Mouse (Mus musculus) adrenal gland, adult 18-20 months (tissue): ENCODE results near the gene Ngrn. TPM values are rescaled to one million over a fixed set of nuclear protein-coding genes. Genes with fewer than 3 reads are reported as not detected.

Experiments
- DNase-seq, 2 experiments: peaks; one replicate each; pipeline ENCODE4 v3.0.0; 2021 to 2022; ENCODE audit warnings: low spot score in 2 of 2
- total RNA-seq, 2 experiments: library from RNA; stranded (reverse); gene quantifications; 1 replicate in 1 of 2; 2 replicates in 1 of 2; pipeline ENCODE4 v1.2.3; 2021

The Ngrn gene
- total RNA-seq, 2 experiments from 2014 or later: 40.7 to 41.4 TPM

DNA sequence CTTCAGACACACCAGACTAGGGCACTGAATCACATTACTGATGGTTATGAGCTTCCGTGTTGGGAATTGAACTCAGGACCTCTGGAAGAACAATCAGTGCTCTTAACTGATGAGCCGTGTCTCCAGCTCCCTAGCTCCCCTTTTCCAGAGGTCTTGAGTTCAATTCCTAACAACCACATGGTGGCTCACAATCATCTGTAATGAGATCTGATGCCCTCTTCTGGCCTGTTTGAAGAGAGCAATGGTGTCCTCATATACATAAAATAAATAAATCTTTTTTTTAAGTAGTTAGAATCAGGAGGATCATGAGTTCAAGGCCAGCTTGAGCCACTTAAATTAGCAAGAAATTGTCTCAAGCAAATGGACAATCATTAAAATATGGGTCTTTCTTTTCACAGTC is 5.0 kb upstream of the Ngrn start:
- no peak for DNase-seq

DNA sequence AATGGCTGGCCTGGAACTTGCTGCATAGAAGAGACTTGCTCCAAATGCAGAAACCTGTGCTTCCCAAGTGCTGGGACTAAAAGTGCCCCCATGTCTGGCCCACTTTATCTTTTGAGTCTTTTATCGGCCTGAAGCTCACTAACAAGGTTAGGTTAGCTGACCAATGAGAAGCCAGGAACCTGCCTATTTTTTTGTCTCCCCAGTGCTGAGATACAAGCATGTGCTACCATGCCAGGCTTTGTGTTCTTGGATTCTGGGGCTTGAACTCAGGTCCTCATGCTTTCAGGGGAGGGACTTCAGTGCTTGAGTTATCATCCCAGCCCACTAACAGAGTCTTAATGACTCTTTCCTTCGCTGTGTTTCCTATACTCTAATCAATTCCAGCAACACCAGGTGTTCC is 3.3 kb upstream of the Ngrn start:
- DNase-seq: no peak

DNA sequence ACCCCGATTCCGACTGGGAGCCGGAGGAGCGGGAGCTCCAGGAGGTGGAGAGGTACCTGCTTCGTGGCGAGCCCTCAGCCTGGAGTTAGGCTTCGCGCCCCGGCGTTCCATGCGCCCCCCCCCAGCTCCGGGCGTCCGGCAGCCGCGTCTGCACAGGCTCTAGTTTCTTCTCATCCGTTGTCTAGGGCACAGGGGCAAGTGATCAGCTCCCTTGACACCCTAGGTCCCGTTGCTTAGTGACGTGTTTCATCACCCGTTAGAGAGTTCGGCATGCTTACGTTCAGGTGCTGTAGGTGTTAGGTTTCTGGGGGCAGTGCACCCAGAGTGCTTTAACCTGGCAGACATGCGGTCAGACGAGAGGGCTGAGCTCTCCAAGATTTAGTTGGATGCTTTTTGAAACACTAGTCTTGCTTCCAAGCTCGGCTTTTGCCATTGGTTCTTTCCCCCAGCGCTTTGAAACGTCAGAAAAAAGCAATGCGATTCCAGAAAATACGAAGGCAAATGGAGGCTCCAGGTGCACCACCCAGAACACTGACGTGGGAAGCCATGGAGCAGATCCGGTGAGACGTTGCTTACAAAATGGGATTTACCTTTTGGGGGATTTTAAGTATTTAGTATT is 466 bp downstream of the Ngrn start:
- no peak for DNase-seq

DNA sequence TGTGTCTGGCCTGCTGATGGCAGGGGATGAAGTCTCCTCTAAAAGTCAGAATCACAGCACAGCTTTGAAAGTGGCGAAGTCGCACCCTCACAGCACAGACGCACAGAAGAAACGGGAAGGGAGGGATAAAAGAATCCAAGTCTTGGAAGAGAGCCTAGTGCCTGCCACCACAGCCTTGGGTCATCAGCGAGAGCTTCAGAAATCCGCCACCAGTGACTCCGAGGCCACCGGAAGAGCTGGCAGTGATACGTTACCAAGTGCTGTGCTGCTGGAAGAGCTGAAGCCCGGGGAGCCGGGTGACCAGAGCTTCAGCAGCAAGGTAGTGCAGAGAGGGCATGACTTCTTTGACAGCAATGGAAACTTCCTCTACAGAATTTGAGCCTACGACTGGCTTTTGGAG is 3.6 kb downstream of the Ngrn start:
- no peak for DNase-seq

DNA sequence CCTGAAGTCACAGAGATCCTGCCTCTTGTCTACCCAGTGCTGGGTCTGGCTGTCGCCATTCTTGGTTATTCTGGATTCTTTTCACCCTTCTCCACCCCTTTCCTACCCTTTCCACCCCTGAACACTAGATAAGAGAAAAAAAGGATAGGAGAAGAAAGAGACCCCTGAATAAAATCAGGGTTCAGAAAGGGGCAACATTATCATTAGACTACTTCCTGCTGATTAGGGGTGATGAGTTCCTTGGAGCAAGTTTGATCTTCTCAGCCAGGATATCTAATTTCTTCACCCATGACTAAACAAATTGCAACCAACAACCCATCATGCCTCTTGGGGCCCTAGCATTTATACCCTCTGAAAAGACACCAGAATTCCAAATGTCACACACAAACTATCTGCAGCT is 6.7 kb downstream of the Ngrn start:
- DNase-seq: no peak

DNA sequence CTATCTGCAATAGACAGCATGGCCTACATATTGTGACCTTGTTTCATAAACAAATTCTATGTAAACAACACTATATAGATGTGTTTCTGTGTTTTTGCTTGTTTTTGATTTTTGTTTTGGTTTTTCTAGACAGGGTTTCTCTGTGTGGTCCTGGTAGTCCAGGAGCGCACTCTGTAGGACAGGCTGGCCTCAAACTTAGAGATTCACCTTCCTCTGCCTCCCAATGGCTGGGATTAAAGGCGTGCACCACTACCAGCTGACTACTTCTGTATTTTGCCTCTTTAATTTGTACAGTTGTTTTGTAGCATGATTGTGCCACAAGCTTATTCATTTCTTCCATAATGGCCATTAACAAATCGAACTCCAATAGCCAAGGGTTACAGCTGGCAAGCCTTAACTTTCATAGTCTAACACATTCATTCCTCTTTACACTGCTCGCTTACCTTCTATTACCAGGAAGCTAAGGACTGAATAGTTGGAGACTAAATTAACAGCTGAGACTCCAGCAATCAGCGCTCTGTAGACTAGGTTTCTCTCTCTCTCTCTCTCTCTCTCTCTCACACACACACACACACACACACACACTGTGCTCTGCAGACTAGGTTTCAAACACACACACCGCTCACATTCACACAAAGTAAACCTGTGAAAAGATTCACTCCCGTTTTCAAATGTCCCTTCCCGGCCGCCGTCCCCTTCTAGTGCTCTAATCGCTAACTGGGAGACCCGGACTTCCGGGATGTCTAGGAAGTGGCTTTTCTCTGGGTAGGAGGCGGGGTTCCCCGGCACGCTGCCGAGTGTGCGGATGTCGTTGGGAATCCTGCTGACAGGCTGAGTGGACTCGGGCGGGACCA is 8.1 kb downstream of the Ngrn start, which contains the start of gene Vps33b:
Gene Vps33b (plus strand): TSS at position 753 of the 854 bp plus-strand sequence.
- peak; percentile 94 to 97 for DNase-seq

DNA sequence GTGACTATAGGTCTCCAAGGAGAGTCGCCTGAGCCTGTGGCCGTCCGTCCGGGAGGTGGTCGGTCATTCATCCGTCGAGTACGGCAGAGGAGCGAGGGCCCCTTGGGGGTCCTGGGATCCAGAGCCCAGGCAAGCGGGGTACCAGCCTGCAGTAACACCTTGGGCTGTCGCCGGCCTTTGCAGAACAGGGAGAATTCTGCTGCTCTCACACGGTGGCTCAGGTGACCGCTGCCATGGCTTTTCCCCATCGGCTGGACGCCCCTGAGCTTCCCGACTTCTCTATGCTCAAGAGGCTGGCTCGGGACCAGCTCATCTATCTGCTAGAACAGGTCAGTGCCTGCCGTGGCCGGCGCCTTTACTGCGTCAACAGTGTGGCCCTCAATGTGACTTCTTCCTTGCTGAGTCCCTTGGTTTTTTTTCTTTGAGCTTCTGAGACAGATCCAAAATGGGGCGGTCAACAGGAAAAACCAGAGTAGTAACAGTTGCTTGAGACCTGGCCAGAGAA is 8.8 kb downstream of the Ngrn start:
- no peak for DNase-seq

DNA sequence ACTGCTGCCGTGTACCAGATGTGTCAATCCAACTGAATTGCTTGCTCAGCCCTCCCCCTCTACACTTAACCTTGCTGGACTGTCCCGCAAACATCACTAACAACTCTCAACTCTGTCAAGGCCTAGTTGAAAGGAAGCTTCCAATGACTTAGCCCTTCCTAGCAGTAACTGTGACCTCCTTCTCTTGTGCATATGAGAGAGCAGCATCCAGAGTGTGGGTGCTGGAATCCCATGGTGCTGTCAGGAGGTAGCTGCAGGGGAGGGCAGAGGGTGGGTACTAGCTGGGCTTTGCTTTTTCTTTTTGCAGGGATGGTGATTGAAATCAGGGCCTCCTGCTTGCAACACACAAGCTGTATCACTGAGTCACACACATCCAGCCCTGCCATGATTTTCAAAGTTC is 12.4 kb downstream of the Ngrn start:
- DNase-seq: no peak

DNA sequence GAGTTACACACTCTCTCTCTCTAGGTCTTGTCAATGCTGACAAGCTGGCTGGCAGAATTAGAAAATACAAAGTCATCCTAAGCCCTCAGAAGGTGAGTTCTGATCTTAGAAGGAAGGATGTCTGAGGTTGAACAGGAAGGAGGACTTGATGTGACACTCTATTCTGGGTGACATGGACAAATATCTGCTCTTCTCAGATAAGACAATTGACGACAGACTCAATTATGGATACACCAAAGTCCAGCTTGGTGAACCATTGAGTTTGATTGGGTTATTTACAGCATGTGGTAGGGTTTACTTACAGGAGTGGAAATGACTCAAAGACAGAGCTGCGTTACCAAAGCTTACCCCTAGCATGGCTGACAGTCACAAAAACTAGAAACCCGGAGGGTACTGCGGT is 15.4 kb downstream of the Ngrn start:
- DNase-seq: no peak

DNA sequence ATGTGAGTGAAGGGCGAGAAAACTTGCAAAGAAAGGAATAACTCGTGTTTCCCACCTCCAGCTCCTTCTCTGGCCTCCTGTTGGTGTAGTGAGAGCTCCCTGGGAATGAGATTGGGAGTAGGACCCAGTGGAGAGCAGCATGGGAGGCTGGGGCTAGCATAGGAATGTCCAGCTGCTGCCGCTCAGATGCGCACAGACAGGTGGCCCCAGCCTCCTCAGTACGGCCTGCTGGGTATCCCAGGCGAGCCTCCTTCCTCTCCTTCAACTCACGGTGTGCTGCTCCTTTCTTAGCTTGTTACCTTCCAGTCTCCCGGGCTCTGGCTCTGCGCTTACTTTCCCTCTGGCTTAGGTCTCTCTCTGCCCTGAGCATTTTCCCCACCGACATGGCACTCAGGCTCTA is 19.0 kb downstream of the Ngrn start:
- no peak for DNase-seq

DNA sequence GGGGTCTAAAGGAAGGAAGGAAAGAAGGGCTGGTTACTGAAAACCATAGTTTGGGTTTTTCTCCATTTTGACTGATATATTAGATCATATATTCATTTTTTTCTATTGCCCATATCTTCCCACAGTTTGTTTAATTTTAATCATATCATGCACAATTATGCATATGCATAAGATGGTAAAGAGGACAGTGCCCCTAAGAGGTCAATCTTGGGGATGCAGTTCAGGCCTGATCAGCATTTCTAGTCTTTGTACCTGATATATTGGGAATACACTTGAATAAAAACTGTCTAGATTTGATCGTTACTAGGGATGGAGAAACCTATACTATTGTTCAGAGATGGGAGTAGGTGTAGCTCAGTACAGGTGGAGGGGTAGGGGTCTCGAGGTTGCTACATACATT is 20.0 kb downstream of the Ngrn start:
- DNase-seq: no peak

DNA sequence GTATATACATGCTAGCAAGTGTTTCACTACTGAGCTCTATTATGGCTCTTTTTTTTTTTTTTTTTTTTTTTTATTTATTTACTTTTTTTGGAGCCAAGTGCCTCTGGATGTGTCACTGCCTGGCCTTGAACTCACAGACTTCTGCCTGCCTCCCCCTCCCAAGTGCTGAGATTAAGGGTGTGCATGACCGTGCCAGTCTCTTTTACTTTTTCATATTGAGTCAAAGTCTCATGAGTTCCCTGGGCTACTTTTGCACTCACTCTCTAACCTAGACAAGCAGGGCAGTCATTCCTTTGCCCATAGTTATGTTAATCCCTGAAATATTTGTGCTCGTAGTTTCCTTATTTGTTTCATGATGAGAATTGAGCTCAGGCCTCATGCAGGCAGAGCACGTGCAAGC is 20.6 kb downstream of the Ngrn start:
- DNase-seq: no peak

DNA sequence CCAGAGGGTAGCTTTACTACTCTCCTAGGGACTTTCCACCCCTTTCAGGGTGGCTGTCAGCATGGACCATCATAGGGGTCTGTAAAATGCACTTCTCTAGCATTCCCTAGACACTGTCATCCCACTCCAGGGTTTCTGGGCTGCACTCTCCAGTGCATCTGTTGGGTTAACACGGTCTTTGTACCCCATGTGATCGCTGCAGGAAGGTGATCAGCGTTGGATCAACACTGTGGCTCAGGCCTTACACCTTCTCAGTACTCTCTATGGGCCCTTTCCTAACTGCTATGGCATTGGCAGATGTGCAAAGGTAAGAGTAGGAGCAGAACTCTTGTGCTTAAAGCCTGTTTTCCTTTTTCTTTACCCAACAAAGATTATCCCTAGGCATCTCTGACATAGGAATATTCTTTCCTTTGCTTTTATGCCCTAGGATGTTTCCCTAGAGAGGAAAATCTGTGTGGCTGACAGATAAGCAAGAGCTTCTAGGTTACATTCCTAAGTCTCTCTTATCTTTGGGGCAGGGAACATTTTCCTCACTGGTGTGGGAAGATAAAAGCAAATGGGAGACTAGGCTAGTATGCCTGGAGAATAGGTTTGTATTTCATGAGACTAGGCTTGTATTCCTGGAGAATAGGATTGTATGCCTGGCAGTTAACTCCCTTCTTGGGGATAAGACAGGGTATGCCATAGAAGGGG is 22.4 kb downstream of the Ngrn start:
- no peak for DNase-seq

DNA sequence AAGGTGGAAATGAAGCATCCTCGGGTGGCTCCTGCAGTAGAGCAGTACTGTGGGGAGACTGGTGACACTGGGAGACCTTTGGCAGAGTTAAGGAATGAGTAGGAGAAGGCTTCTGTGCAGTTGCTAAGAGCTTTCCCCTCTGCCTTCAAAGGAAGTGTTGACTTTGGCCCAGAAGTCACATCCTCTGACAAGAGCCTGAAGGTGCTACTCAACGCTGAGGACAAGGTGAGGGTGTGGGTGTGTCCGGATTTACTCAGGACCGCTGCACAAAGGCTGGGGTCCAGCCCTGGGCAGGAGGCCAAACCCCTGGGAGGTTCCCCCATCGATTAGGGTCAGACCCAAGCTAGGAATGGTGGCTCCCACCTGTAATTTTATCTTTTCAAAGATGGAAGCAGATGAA is 23.4 kb downstream of the Ngrn start:
- no peak for DNase-seq

DNA sequence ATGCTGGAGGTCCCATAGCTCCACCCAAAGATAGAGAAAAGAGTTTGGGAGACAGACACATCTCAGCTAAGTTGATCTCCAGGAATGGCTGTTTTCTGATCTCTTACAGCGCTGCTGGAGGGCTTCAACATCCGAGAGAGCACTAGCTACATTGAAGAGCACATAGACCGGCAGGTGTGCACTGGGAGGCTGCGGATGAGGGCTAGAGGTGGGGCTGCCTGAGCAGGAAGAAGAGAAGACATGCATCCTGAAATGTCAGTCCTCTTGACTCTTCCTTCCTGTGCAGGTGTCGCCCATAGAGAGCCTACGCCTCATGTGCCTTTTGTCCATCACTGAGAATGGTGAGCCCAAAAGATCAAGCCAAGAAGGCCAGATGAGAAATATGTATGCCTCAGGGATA is 24.7 kb downstream of the Ngrn start:
- DNase-seq: no peak

DNA sequence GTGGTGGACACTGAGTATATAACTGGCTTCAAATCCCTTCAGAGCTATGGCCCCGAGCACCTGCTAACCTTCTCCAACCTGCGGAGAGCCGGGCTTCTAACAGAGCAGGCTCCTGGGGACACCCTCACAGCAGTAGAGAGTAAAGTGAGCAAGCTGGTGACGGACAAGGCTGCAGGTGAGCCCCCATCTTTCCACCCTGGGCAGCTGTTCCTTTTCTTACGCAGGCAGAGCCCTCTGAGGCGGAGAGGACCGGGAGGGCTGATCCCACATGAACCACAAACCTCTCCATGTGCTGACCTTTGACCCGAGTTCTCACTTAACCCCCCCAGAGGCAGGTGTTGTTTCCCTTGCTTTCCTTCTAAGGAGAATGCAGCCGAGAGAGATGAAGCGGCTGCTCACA is 26.7 kb downstream of the Ngrn start:
- no peak for DNase-seq

DNA sequence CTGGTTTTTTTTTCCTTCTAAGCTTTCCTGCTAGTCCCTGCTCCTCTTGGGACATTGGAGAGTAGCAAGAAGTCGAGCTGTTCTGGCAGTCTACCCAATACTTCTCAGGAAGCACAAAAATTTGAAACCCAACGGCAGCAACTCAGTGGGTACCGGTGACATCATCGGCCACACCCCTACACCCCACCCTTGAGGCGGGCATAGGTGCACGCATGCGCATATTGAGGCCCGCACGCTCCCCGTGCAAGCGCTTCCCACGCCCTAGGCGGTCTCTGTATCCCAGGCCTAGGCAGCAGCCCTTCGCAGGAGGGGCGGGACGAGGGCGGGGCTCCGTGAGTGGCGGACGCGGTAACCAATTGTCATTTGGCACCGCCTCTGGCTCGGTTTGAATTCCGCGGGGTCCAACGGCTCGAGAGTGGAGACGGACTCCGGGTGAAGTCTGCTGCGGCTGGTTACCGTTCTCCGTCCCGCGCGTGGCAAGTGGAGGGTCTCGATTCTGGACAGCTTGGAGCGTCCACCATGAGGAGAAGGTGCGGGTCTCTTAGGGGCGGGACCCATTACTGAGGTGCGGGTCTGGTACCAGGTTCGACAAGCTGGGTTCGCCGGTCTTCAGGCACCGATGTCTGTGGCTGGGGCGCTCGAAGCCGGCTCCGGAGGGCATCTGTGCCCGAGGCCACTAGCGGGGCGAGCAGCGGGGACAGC is 33.2 kb downstream of the Ngrn start, which contains the start of gene Prc1:
Gene Prc1 (plus strand): TSS at position 389 of the 702 bp plus-strand sequence.
- peak; percentile 97 to 98 for DNase-seq

DNA sequence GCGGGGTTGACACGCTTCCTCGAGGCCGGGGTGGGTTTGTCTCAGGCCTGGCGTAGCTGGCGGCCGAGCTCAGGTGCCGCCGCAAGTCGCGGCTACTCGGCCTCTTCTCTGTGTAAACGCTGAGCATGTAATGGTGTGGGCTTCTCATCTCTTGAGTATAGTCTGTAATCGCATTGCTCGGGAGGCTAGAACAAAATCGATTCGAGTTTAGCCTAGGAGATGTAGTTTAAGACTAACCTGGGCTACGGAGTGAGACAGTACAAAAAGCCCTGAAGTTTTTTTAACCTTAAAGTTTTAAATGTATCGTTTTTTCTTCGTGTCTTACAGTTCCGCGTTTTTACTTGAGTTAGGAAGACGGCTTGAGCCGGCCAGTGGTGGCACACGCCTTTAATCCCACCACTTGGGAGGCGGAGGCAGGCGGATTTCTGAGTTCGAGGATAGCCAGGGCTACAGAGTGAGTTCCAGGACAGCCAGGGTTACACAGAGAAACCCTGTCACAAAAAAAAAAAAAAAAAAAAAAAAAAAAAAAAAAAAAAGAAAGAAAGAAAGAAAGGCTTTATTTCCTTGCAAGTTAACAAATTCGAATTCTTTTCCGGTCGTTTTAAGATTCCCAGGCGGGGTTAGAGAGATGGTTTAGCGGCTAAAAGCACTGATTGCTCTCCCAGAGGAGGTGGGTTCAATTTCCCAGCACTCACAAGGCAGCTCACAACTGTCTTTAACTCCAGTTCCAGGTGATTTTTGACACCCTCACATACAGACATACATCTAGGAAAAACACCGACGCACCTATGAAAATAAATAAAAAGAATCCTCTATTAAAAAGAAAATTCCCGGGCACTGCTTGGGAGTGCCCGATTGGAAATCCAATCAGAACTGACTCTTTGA is 34.0 kb downstream of the Ngrn start:
- no peak for DNase-seq

DNA sequence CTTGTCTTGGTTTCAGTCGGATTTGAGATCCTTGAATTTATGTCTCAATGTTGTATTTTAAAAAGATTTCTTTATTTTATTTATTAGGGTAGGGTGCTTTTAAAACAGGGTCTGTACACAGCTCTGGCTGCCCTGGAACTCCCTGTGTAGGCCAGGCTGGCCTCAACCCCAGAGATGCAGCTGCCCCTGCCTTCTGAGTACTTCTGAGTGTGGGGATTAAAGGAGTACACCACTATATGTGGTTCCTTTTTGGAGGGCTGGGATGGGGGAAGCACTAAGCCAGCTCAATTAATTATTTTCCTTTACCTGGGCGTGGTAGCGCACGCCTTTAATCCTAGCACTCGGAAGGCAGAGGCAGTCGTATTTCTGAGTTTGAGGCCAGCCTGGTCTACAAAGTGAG is 35.4 kb downstream of the Ngrn start:
- DNase-seq: no peak

DNA sequence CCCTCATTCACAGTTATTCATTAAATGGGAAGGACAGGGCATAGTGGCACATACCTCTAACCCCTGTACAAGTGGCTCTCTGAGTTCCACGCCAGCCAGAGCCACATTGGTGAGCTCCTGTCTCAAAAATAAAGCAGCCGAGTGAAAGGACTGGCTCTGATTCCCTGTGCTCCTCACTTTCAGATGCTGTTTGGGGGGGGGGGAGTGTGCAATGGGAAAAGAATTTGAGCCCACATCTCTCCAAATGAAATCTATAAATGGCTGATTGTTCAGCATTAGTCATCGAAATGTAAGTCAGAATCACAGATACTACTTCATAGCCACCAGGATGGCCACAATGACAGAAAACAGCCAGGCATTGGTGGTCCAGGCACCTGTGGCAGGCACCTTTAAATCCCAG is 36.0 kb downstream of the Ngrn start:
- DNase-seq: no peak
